Mouse (Mus musculus) forebrain, embryonic 16.5 days (tissue): ENCODE data around the gene Msi2. TPM values are rescaled to one million over a fixed set of nuclear protein-coding genes. Genes with fewer than 3 reads are reported as not detected.

Source experiments
- ATAC-seq: fragments of 200-750 bp; cut with Nextera tagmentation; 2 replicates; pipeline ENCODE4 v1.8.0; 2017; ENCODE audit warnings: mild to moderate bottlenecking, moderate library complexity
- H3K27ac ChIP-seq: fragments of 300-500 bp; sonication (generic); 2 replicates; pipeline ENCODE4 v1.5.1; 2014; ENCODE audit warnings: low read length, control low read depth
- H3K27me3 ChIP-seq: fragments of 300-500 bp; sonication (generic); replicated peaks from 2 replicates; pipeline ENCODE4 v1.6.1; 2014; ENCODE audit warnings: low read length; ENCODE audit not compliant: control insufficient read depth, insufficient read depth
- H3K36me3 ChIP-seq: fragments of 300-500 bp; sonication (generic); 2 replicates; pipeline ENCODE4 v1.6.1; 2014; ENCODE audit not compliant: control insufficient read depth, insufficient read depth
- H3K4me1 ChIP-seq: fragments of 300-500 bp; sonication (generic); replicated peaks from 2 replicates; pipeline ENCODE4 v1.6.1; 2014; ENCODE audit warnings: low read length; ENCODE audit not compliant: control insufficient read depth, insufficient read depth
- H3K4me2 ChIP-seq: fragments of 300-500 bp; sonication (generic); 2 replicates; pipeline ENCODE4 v1.6.1; 2014; ENCODE audit warnings: mild to moderate bottlenecking, low read length, control low read depth
- H3K4me3 ChIP-seq: fragments of 300-500 bp; sonication (generic); replicated peaks from 2 replicates; pipeline ENCODE4 v1.5.1; 2014; ENCODE audit warnings: mild to moderate bottlenecking, low read length, control low read depth
- H3K9ac ChIP-seq: fragments of 300-500 bp; sonication (generic); replicated peaks from 2 replicates; pipeline ENCODE4 v1.6.1; 2014; ENCODE audit warnings: low read depth, low read length, control low read depth
- H3K9me3 ChIP-seq: fragments of 300-500 bp; sonication (generic); 2 replicates; pipeline ENCODE4 v1.6.1; 2016; ENCODE audit warnings: low read length; ENCODE audit not compliant: control insufficient read depth
- WGBS: fragments of 180-500 bp; shearing (Covaris S2); extraction: QIAGEN DNeasy Blood & Tissue Kit; methylation state at CpG from one replicate; pipeline ENCODE4 v1.1.7; 2014; 5-methylcytosine and 5-hydroxymethylcytosine counted together
- polyA plus RNA-seq: library from polyadenylated mRNA; unstranded; fragments of >200 nt; fragmentation: Nextera tagmentation; extraction: Ambion mirVana; gene quantifications from 2 replicates; pipeline ENCODE4 v1.2.1, GENCODE M21; 2015

The Msi2 gene
- polyA plus RNA-seq, 1 experiment from 2014 or later, result 23.4 TPM

- Histone ChIP-seq H3K27me3 (no peaks in the 10 kb centered on the region), H3K36me3 (no peaks in the 10 kb centered on the region; the same call in 1 of the 2 replicates), H3K4me3 (no peak overlapping the region), H3K4me1 (peaks cover 33% of the 10 kb centered on the region), H3K9me3 (no peaks in the 10 kb centered on the region), H3K4me2 (no peak overlapping the region), H3K27ac (no peak overlapping the region), H3K9ac (no peak overlapping the region)
- ATAC-seq, result 0 out of 2 replicates have a peak, but pooled peaks have one; percentile 14
- 67% methylated on average over 15 of the region's 15 CpGs for WGBS
These were observed 18.1 kb downstream of the Msi2 start for GRCm38 (mm10) chr11:88700202-88700711.

GRCm38 (mm10) chr11:88693905-88694893 lies 24.1 kb downstream of the Msi2 start:
- no peak overlapping the region for H3K27ac ChIP-seq
- no peaks in the 10 kb centered on the region; the same call in 1 of the 2 replicates for H3K36me3 ChIP-seq
- no peak overlapping the region for H3K9ac ChIP-seq
- H3K27me3 ChIP-seq, result no peaks in the 10 kb centered on the region
- no peak overlapping the region for H3K4me3 ChIP-seq
- no peak for ATAC-seq
- 21% methylated on average over 20 of the region's 20 CpGs for WGBS
- H3K9me3 ChIP-seq, result no peaks in the 10 kb centered on the region
- H3K4me2 ChIP-seq, result no peak overlapping the region
- peaks cover 50% of the 10 kb centered on the region for H3K4me1 ChIP-seq

GRCm38 (mm10) chr11:88693002-88693769 lies 25.1 kb downstream of the Msi2 start:
- H3K4me2 ChIP-seq, result no peak overlapping the region
- ATAC-seq, result 0 out of 2 replicates have a peak, but pooled peaks have one; percentile 19
- peak overlapping the region; percentile 36 for H3K9ac ChIP-seq
- WGBS, result 24% methylated on average over 13 of the region's 13 CpGs
- peaks cover 50% of the 10 kb centered on the region for H3K4me1 ChIP-seq
- H3K27ac ChIP-seq, result peak overlapping the region; percentile 20; the same call in 1 of the 2 replicates
- H3K36me3 ChIP-seq, result no peaks in the 10 kb centered on the region; the same call in 1 of the 2 replicates
- H3K9me3 ChIP-seq, result no peaks in the 10 kb centered on the region
- no peak overlapping the region for H3K4me3 ChIP-seq
- no peaks in the 10 kb centered on the region for H3K27me3 ChIP-seq

- H3K4me1 ChIP-seq, result peaks cover 45% of the 10 kb centered on the region
- H3K27ac ChIP-seq, result no peak overlapping the region
- H3K9me3 ChIP-seq, result no peaks in the 10 kb centered on the region
- no peak overlapping the region for H3K4me3 ChIP-seq
- H3K4me2 ChIP-seq, result no peak overlapping the region
- 31% methylated on average over 8 of the region's 10 CpGs for WGBS
- no peaks in the 10 kb centered on the region; the same call in 1 of the 2 replicates for H3K36me3 ChIP-seq
- H3K9ac ChIP-seq, result no peak overlapping the region
- no peaks in the 10 kb centered on the region for H3K27me3 ChIP-seq
- ATAC-seq, result no peak
These were observed 25.9 kb downstream of the Msi2 start for GRCm38 (mm10) chr11:88692374-88692773.

- no peak overlapping the region for H3K9ac ChIP-seq
- no peak overlapping the region for H3K4me3 ChIP-seq
- no peaks in the 10 kb centered on the region for H3K27me3 ChIP-seq
- peaks cover 43% of the 10 kb centered on the region for H3K4me1 ChIP-seq
- no peaks in the 10 kb centered on the region for H3K9me3 ChIP-seq
- no peak for ATAC-seq
- no peaks in the 10 kb centered on the region; the same call in 1 of the 2 replicates for H3K36me3 ChIP-seq
- WGBS, result 12% methylated on average over 12 of the region's 12 CpGs
- no peak overlapping the region for H3K27ac ChIP-seq
- no peak overlapping the region for H3K4me2 ChIP-seq
These were observed 27.6 kb downstream of the Msi2 start for GRCm38 (mm10) chr11:88690556-88691287.

- H3K4me3 ChIP-seq, result no peak overlapping the region
- no peaks in the 10 kb centered on the region for H3K9me3 ChIP-seq
- peaks cover 40% of the 10 kb centered on the region for H3K4me1 ChIP-seq
- no peak overlapping the region for H3K4me2 ChIP-seq
- no peak overlapping the region for H3K9ac ChIP-seq
- H3K27ac ChIP-seq, result no peak overlapping the region
- no peak for ATAC-seq
- H3K36me3 ChIP-seq, result no peaks in the 10 kb centered on the region
- H3K27me3 ChIP-seq, result no peaks in the 10 kb centered on the region
- whole genome bisulfite sequencing, result 16% methylated on average over 14 of the region's 14 CpGs
These were observed 28.4 kb downstream of the Msi2 start for GRCm38 (mm10) chr11:88689831-88690459.

- ATAC-seq, result no peak
- Histone ChIP-seq H3K9ac (no peak overlapping the region), H3K4me1 (peaks cover 33% of the 10 kb centered on the region), H3K27me3 (no peaks in the 10 kb centered on the region), H3K4me2 (no peak overlapping the region), H3K27ac (no peak overlapping the region), H3K9me3 (no peaks in the 10 kb centered on the region), H3K36me3 (no peaks in the 10 kb centered on the region), H3K4me3 (no peak overlapping the region)
- WGBS, result 95% methylated on average over 8 of the region's 8 CpGs
These were observed 29.7 kb downstream of the Msi2 start for GRCm38 (mm10) chr11:88688644-88689043.

- no peak for ATAC-seq
- Histone ChIP-seq H3K27me3 (no peaks in the 10 kb centered on the region), H3K36me3 (no peaks in the 10 kb centered on the region), H3K27ac (no peak overlapping the region), H3K4me3 (no peak overlapping the region), H3K9ac (no peak overlapping the region), H3K9me3 (no peaks in the 10 kb centered on the region), H3K4me1 (peaks cover 37% of the 10 kb centered on the region), H3K4me2 (no peak overlapping the region)
- 92% methylated on average over 12 of the region's 12 CpGs for WGBS
These were observed 30.6 kb downstream of the Msi2 start for GRCm38 (mm10) chr11:88687711-88688110.
